9 mouse cellular contexts compared by ENCODE assay signal in the genomic region with DNA sequence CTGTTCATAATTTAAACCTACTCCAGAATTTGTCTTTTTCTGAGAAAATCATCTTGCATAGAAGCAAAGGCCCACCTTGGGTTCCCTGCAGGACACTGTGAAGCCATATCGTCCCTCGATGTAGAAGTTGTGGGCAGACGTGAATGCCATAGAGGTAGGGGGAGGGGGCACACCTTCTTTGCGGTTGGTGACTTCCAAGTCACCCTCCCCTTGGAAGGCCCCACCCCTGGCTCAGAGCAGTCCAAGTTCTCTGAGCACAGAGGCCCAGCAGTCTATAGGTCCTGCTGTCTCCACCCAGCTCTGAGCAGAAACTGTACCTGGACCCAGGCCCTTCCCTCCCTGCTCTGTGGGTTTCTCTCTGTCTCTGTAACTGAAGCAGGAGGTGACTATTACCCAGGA. TPM values are rescaled to one million over a fixed set of nuclear protein-coding genes. Genes with fewer than 3 reads are reported as not detected.
A peak's percentile ranks its signal among the peaks of the same experiment; 100 is the strongest.
DNase-seq lines count a peak whose midpoint lies in the region; ATAC-seq lines count a peak whose summit lies in the region.
"Had no signal": no experiment of that assay in that cellular context is flagged by ENCODE, and none has a peak within 500 bp of the region (broad histone marks: within the 10 kb centered on the region; RNA-seq: fewer than 3 reads in every experiment).

No protein-coding gene starts in this region.

- DNase-seq in left cerebral cortex, postnatal 4 days, result peak; percentile 12
- DNase-seq in left cerebral cortex, adult 18-20 months (ENCODE audit: low spot score in 2 of 2), result no peak
- DNase-seq in hindbrain, embryonic 11.5 days (ENCODE audit: low spot score), result peak; percentile 10
- DNase-seq in adrenal gland, postnatal 25 days, result no peak
- DNase-seq in urinary bladder, adult 2 months (ENCODE audit: low spot score), result no peak

- peaks cover 56% of the 10 kb centered on the region for H3K4me1 ChIP-seq in embryonic facial prominence, embryonic 15.5 days
- 0 out of 2 replicates have a peak, but pooled peaks cover 3% of the 10 kb centered on the region for H3K4me1 ChIP-seq in hindbrain, embryonic 11.5 days (replicated peaks; ENCODE audit: control insufficient read depth, insufficient read depth, low read length)
- peaks cover 28% of the 10 kb centered on the region for H3K4me1 ChIP-seq in midbrain, embryonic 15.5 days

- intact Hi-C loops in left cerebral cortex, postnatal 4 days (cut with DNase I), result loop anchor here (2.0 to 10.0 kb wide), 3 partner anchors 235 to 423 kb away; no protein-coding TSS in a partner anchor

- H3K36me3 ChIP-seq in embryonic facial prominence, embryonic 15.5 days, result no peaks in the 10 kb centered on the region
- no peaks in the 10 kb centered on the region for H3K36me3 ChIP-seq in hindbrain, embryonic 11.5 days (ENCODE audit: control insufficient read depth, insufficient read depth, low read length)
- H3K36me3 ChIP-seq in midbrain, embryonic 15.5 days (replicated peaks), result no peaks in the 10 kb centered on the region

- H3K9me3 ChIP-seq in embryonic facial prominence, embryonic 15.5 days (replicated peaks), result no peaks in the 10 kb centered on the region
- no peaks in the 10 kb centered on the region for H3K9me3 ChIP-seq in hindbrain, embryonic 11.5 days (ENCODE audit: control insufficient read depth, low read length)
- H3K9me3 ChIP-seq in midbrain, embryonic 15.5 days, result no peaks in the 10 kb centered on the region

- H3K9ac ChIP-seq in embryonic facial prominence, embryonic 15.5 days, result no peak overlapping the region
- H3K9ac ChIP-seq in hindbrain, embryonic 11.5 days (ENCODE audit: low read depth, low read length), result no peak overlapping the region
- H3K9ac ChIP-seq in midbrain, embryonic 15.5 days, result no peak overlapping the region
- H3K9ac ChIP-seq: liver, embryonic 14.5 days had no signal

- H3K4me3 ChIP-seq in embryonic facial prominence, embryonic 15.5 days (replicated peaks), result no peak overlapping the region
- H3K4me3 ChIP-seq in hindbrain, embryonic 11.5 days (ENCODE audit: low read depth, low read length), result no peak overlapping the region
- H3K4me3 ChIP-seq in midbrain, embryonic 15.5 days, result no peak overlapping the region

- WGBS in embryonic facial prominence, embryonic 15.5 days, result 17% methylated on average over 4 of the region's 4 CpGs
- 22% methylated on average over 4 of the region's 4 CpGs for WGBS in hindbrain, embryonic 11.5 days
- 28% methylated on average over 4 of the region's 4 CpGs for WGBS in midbrain, embryonic 15.5 days

- peak; percentile 56; the same call in 1 of the 2 replicates for ATAC-seq in embryonic facial prominence, embryonic 15.5 days (ENCODE audit: insufficient number of reproducible peaks, low FRiP score, low TSS enrichment, low read depth)
- no peak for ATAC-seq in hindbrain, embryonic 11.5 days (ENCODE audit: low FRiP score)
- peak; percentile 21; the same call in 1 of the 2 replicates for ATAC-seq in midbrain, embryonic 15.5 days (replicated peaks)

- H3K4me2 ChIP-seq in embryonic facial prominence, embryonic 15.5 days (replicated peaks), result no peak overlapping the region
- H3K4me2 ChIP-seq in hindbrain, embryonic 11.5 days (replicated peaks; ENCODE audit: low read depth, low read length), result no peak overlapping the region
- H3K4me2 ChIP-seq in midbrain, embryonic 15.5 days, result no peak overlapping the region

- peak overlapping the region; percentile 75 for H3K27ac ChIP-seq in embryonic facial prominence, embryonic 15.5 days (replicated peaks)
- no peak overlapping the region for H3K27ac ChIP-seq in hindbrain, embryonic 11.5 days (ENCODE audit: low read depth, low read length)
- no peak overlapping the region for H3K27ac ChIP-seq in midbrain, embryonic 15.5 days
- H3K27ac ChIP-seq: liver, embryonic 14.5 days had no signal

- no peaks in the 10 kb centered on the region for H3K27me3 ChIP-seq in embryonic facial prominence, embryonic 15.5 days
- no peaks in the 10 kb centered on the region for H3K27me3 ChIP-seq in hindbrain, embryonic 11.5 days (ENCODE audit: control insufficient read depth, insufficient read depth, low read length)
- no peaks in the 10 kb centered on the region for H3K27me3 ChIP-seq in midbrain, embryonic 15.5 days (replicated peaks)

RNA-seq across cellular contexts. Expression of a gene that starts 2.6 kb away (rescaled TPM):
- under 1 TPM in 1 of 2 experiments, not detected in 1; 0.26 TPM for total RNA-seq in left cerebral cortex, postnatal 4 days (2021)
- total RNA-seq in left cerebral cortex, adult 18-20 months (2021), result not detected
- 0.28 and 0.75 TPM in 2 replicates for polyA plus RNA-seq in embryonic facial prominence, embryonic 15.5 days (2015; fragmentation: Nextera tagmentation; extraction: Ambion mirVana)
- polyA plus RNA-seq in hindbrain, embryonic 11.5 days (2014; fragmentation: Nextera tagmentation; extraction: Ambion mirVana), result 0.08 TPM in 1 of 2 replicates, not detected in the other
- 0.15 TPM in 1 of 2 replicates, not detected in the other for polyA plus RNA-seq in midbrain, embryonic 15.5 days (2015; fragmentation: Nextera tagmentation; extraction: Ambion mirVana)
- total RNA-seq in adrenal gland, postnatal 25 days (2021), result 0.15 TPM in 1 of 2 replicates, not detected in the other
- 0.22 and 0.31 TPM in 2 replicates for polyA plus RNA-seq in urinary bladder, adult 2 months (2012; rRNA removed)
- total RNA-seq: gastrocnemius, postnatal 14 days had no signal

RNA-seq across cellular contexts. Expression of a gene that starts 59.3 kb away (rescaled TPM):
- total RNA-seq in left cerebral cortex, postnatal 4 days (2021), result 10 to 100 TPM; 89.1 to 91.0 TPM
- total RNA-seq in left cerebral cortex, adult 18-20 months (2021), result 10 to 100 TPM; 53.1 to 57.6 TPM
- polyA plus RNA-seq in embryonic facial prominence, embryonic 15.5 days (2015; fragmentation: Nextera tagmentation; extraction: Ambion mirVana), result 19.0 and 20.4 TPM in 2 replicates
- 16.9 and 18.1 TPM in 2 replicates for polyA plus RNA-seq in hindbrain, embryonic 11.5 days (2014; fragmentation: Nextera tagmentation; extraction: Ambion mirVana)
- polyA plus RNA-seq in midbrain, embryonic 15.5 days (2015; fragmentation: Nextera tagmentation; extraction: Ambion mirVana), result 25.0 and 27.7 TPM in 2 replicates
- 37.9 and 40.4 TPM in 2 replicates for total RNA-seq in adrenal gland, postnatal 25 days (2021)
- 23.2 and 25.1 TPM in 2 replicates for polyA plus RNA-seq in urinary bladder, adult 2 months (2012; rRNA removed)

Comparison
In these comparisons a context has a peak if more than half of its experiments do, and no peak if none do; other contexts are left out.
1. DNase-seq: peak in left cerebral cortex, postnatal 4 days (single experiment) and hindbrain, embryonic 11.5 days (single experiment); none in left cerebral cortex, adult 18-20 months (0 of 2), adrenal gland, postnatal 25 days (single experiment) and urinary bladder, adult 2 months (single experiment).